Mouse (Mus musculus) stomach, postnatal 0 days (tissue): ENCODE measurements around the gene Ube2h.

Experiments used
- CTCF ChIP-seq: IDR thresholded peaks from 2 replicates; pipeline ENCODE4 v1.5.1; 2016; ENCODE audit warnings: antibody characterized with exemption, low read depth, mild to moderate bottlenecking, moderate library complexity
- EP300 ChIP-seq: optimal IDR thresholded peaks from 2 replicates; pipeline ENCODE3; 2016; ENCODE audit warnings: antibody characterized with exemption

DNA sequence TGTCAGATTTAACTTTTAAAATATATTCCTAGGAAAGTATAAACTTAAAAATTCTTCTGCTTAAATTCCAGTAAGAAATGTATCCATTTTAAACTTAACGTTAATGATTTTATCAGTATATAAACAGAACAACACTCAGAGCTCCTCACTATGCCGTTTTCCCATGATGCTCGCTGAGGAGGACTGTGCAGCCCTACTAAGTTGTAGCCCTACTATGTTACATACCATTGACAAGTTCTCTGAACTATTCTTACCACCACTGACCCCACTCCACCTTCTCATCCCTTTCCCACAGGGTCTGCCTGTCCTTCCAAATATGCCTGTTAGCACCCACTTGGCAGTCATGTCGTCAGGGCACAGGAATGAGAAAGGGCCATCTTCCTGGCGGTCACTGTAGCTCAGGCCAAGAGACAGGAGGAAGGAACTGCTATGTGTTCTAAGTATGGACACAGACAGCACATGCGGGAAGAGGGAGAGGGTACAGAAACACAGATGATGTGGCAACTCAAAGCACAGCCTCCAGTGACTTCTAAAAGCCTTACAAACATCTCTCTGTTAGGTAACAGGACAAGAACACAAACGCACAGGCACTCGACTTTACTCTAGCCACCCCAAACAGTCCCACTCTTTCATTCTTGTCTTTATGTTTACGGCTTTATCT, 60.9 kb downstream of the Ube2h start:
- TF ChIP-seq CTCF (no peak), EP300 (no peak)
